Mouse (Mus musculus): ENCODE data around the gene Hlx. TPM values are rescaled to one million over a fixed set of nuclear protein-coding genes. Genes with fewer than 3 reads are reported as not detected.
A peak's percentile ranks its signal among the peaks of the same experiment; 100 is the strongest.

The Hlx gene
- polyA plus RNA-seq, 1 experiment from 2014 or later: 12.7 TPM

DNA sequence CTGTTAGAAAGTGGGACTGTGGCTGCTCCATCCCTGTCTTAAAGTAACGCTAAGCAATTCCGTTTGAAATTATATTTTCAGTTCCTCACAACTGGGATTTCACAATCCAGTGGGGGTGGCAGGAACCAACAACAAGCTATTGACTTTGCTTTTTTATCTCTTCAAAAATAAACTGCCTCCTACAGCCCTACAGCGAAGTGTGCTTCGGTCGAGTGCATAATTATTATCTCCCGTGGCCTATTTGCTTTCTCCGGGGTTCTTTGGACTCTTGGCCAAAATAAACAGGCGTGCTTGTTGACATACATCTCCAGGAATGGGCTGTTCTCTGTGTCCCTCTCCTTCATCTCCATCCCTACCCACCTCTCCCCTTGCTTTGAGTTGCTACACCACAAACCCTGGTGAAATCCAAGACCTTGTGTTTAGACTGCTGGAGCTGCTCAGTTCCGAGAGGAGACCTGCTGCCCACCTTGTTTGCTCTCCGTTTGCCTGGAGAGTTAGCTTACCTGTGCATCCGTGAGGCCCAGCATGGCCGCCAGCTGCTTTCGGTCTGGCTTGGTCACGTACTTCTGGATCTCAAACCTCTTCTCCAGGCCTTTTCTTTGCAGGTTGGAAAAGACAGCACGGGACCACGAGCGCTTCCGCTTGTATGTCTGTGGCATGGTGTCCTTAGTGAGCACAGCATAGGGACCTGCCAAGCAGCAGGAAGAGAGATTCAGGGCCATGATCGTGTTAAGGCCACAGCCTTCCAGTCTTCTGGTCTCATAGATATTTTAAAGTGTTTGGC is 2.9 kb downstream of the Hlx start:
- Histone ChIP-seq H3K9me3 (replicated peaks; ENCODE audit: low read length) (no peaks in the 10 kb centered on the region), H3K4me1 (replicated peaks; ENCODE audit: insufficient read depth, low read length) (peaks cover 20% of the 10 kb centered on the region; the same call in 1 of the 2 replicates), H3K4me2 (ENCODE audit: low read length) (peak overlapping the region; percentile 80), H3K27me3 (ENCODE audit: insufficient read depth, low read length) (peaks cover 77% of the 10 kb centered on the region), H3K27ac (no peak overlapping the region), H3K9ac (ENCODE audit: low read depth, low read length) (no peak overlapping the region), H3K4me3 (replicated peaks; ENCODE audit: low read depth, low read length) (peak overlapping the region; percentile 62), H3K36me3 (ENCODE audit: insufficient read depth, low read length) (no peaks in the 10 kb centered on the region)
- ATAC-seq (replicated peaks; ENCODE audit: low FRiP score, low read depth) (no peak), DNase-seq (ENCODE audit: low spot score) (no peak)
- TF ChIP-seq CTCF (IDR thresholded peaks at IDR 0.05; ENCODE audit: low read depth): no peak
- 9% methylated on average over 19 of the region's 19 CpGs for WGBS

DNA sequence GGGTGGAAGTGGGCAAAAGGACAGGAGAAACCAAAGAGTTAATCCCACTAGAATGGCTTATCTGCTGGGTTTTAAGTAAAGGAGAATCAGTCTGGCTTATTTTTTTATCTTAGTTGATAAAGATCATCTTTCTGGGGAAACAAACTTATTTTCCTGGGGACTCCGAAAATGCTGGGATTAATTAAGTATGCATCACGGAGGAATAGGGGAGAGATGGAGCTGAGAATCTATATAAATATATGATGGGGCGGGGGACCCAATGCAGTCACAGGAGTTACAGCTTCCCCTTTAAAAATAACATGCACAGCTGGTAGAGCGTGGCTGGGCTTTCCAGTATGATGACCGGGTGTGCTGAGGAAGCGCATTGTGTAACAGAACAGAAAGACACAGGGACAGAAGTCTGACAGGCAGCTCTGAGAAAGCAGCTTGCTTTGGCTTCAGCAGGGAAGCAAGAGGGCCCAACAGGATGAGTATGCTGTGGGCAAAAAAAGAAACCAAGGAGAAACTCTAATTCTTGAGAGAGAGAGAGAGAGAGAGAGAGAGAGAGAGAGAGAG is 3.8 kb downstream of the Hlx start:
- H3K27me3 ChIP-seq (ENCODE audit: insufficient read depth, low read length): peaks cover 78% of the 10 kb centered on the region
- H3K9ac ChIP-seq (ENCODE audit: low read depth, low read length): no peak overlapping the region
- DNase-seq (ENCODE audit: low spot score): no peak
- ATAC-seq (replicated peaks; ENCODE audit: low FRiP score, low read depth): no peak
- no peak for TF ChIP-seq CTCF (IDR thresholded peaks at IDR 0.05; ENCODE audit: low read depth)
- H3K4me2 ChIP-seq (ENCODE audit: low read length): peak overlapping the region; percentile 80
- H3K27ac ChIP-seq: no peak overlapping the region
- peaks cover 20% of the 10 kb centered on the region; the same call in 1 of the 2 replicates for H3K4me1 ChIP-seq (replicated peaks; ENCODE audit: insufficient read depth, low read length)
- peak overlapping the region; percentile 62; the same call in 1 of the 2 replicates for H3K4me3 ChIP-seq (replicated peaks; ENCODE audit: low read depth, low read length)
- no peaks in the 10 kb centered on the region for H3K36me3 ChIP-seq (ENCODE audit: insufficient read depth, low read length)
- H3K9me3 ChIP-seq (replicated peaks; ENCODE audit: low read length): no peaks in the 10 kb centered on the region
- WGBS: 7% methylated on average over 6 of the region's 6 CpGs

DNA sequence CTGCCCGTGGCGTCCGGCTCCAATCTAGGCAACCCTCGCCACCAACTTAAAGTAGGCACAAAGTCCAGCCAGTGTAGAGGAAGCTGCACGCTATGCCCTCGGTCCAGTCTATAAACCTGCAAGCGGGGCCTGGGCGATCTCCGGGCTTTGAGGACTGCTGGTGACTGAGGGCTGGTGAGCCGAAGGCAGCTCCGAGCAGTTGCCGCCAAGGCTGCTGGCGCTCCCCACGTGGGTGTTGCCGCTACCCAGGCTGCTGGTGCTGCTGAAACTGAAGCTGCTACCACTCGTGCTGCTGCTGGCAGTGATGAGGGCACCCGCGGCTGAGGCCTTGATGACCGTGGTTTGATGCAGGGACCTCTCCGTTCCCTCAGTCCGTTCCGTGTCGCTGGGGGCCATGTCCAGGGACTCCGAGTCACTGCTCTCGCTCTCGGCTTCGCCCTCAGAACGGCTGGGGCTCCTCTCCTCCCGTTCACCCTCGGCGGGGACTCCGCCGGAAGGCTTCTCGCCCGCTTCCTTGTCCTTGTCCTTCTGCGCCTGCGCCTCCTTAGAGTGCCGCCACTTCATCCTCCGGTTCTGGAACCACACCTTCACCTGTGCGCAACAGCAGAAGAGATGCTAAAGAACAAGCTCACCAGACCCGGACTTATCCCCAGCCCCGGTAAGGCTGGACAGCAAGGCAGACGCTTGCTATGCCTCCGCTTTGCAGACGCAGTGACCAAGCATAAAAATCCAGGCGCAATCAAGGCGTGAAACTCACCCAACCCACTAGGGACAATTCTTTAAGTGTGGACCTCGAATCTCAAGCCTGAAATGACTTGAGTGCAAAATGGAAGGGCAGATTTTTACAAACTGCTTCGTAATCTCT is 4.8 kb downstream of the Hlx start:
- H3K4me3 ChIP-seq (replicated peaks; ENCODE audit: low read depth, low read length): peak overlapping the region; percentile 62
- H3K9ac ChIP-seq (ENCODE audit: low read depth, low read length): no peak overlapping the region
- H3K9me3 ChIP-seq (replicated peaks; ENCODE audit: low read length): no peaks in the 10 kb centered on the region
- no peak for DNase-seq (ENCODE audit: low spot score)
- H3K36me3 ChIP-seq (ENCODE audit: insufficient read depth, low read length): no peaks in the 10 kb centered on the region
- ATAC-seq (replicated peaks; ENCODE audit: low FRiP score, low read depth): no peak
- no peak for TF ChIP-seq CTCF (IDR thresholded peaks at IDR 0.05; ENCODE audit: low read depth)
- peaks cover 16% of the 10 kb centered on the region; the same call in 1 of the 2 replicates for H3K4me1 ChIP-seq (replicated peaks; ENCODE audit: insufficient read depth, low read length)
- 8% methylated on average over 49 of the region's 49 CpGs for WGBS
- H3K4me2 ChIP-seq (ENCODE audit: low read length): peak overlapping the region; percentile 80
- no peak overlapping the region for H3K27ac ChIP-seq
- peaks cover 80% of the 10 kb centered on the region for H3K27me3 ChIP-seq (ENCODE audit: insufficient read depth, low read length)

DNA sequence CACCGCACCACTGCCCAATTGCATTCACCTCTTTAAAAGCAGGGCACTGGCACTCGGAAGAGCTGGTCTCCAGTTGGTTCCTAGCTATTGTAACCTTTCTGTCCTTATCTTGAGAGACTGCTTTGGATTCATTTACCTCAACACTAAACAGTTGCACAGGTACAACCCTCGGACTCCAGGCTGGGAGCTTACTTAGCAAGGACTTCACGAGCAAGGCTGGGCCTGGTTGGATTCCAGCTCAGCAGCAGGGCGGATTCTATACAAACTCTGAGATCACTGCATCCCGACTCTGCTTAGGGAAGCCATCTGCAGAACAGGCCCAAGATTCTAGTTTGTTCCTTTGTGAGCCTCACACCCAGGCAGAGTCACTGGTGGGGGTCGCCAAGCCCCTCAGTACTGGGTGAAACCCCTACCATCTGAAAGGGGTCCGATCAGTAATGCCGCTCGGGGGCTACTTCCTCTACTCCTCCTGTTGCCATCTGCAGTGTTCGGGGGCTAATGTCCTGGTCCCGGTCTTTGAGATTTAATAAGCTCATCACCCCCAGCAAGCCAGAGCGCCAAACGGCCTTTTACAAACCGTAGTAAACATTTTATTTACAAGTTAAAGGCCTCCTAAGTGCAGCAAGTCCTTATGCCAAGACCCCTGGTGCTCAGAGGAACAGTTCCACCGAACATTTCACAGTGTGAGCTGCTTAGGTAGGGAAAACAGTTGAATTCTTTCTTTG is 5.7 kb downstream of the Hlx start:
- H3K27me3 ChIP-seq (ENCODE audit: insufficient read depth, low read length): peaks cover 87% of the 10 kb centered on the region
- H3K27ac ChIP-seq: no peak overlapping the region
- DNase-seq (ENCODE audit: low spot score): no peak
- H3K36me3 ChIP-seq (ENCODE audit: insufficient read depth, low read length): no peaks in the 10 kb centered on the region
- H3K4me1 ChIP-seq (replicated peaks; ENCODE audit: insufficient read depth, low read length): peaks cover 13% of the 10 kb centered on the region; the same call in 1 of the 2 replicates
- 16% methylated on average over 16 of the region's 16 CpGs for WGBS
- no peak for TF ChIP-seq CTCF (IDR thresholded peaks at IDR 0.05; ENCODE audit: low read depth)
- ATAC-seq (replicated peaks; ENCODE audit: low FRiP score, low read depth): no peak
- H3K9me3 ChIP-seq (replicated peaks; ENCODE audit: low read length): no peaks in the 10 kb centered on the region
- no peak overlapping the region for H3K9ac ChIP-seq (ENCODE audit: low read depth, low read length)
- H3K4me2 ChIP-seq (ENCODE audit: low read length): peak overlapping the region; percentile 80; the same call in 1 of the 2 replicates
- H3K4me3 ChIP-seq (replicated peaks; ENCODE audit: low read depth, low read length): no peak overlapping the region

DNA sequence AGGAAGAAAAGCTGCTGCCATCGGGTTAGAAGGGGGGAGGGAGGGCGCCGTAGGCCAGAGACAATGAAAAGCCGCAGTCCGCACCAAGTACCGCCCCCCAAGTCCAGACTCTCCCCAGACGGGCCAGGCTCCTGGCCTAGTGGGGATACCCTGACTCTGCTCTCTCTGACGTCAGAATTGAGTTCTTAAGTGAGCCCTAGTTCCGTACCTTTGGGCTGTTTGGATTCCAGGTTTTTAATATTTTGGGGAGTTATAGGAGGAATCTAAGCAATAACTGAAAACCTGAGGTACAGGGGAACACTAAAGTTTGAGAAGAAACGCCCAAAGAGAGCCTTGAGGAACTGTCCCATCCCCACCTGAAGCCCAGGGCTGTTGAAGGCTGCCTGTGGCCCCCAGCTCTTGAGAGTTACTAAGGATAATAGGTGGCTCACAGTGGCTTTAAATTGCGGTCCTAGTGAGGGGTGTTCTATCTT is 7.1 kb downstream of the Hlx start:
- Histone ChIP-seq H3K36me3 (ENCODE audit: insufficient read depth, low read length) (no peaks in the 10 kb centered on the region), H3K27ac (no peak overlapping the region), H3K27me3 (ENCODE audit: insufficient read depth, low read length) (peaks cover 90% of the 10 kb centered on the region), H3K4me1 (replicated peaks; ENCODE audit: insufficient read depth, low read length) (0 out of 2 replicates have a peak, but pooled peaks cover 10% of the 10 kb centered on the region), H3K9ac (ENCODE audit: low read depth, low read length) (no peak overlapping the region), H3K9me3 (replicated peaks; ENCODE audit: low read length) (no peaks in the 10 kb centered on the region), H3K4me3 (replicated peaks; ENCODE audit: low read depth, low read length) (no peak overlapping the region), H3K4me2 (ENCODE audit: low read length) (no peak overlapping the region)
- ATAC-seq (replicated peaks; ENCODE audit: low FRiP score, low read depth): no peak
- 14% methylated on average over 11 of the region's 11 CpGs for WGBS
- TF ChIP-seq CTCF (IDR thresholded peaks at IDR 0.05; ENCODE audit: low read depth): no peak
- DNase-seq (ENCODE audit: low spot score): no peak

Measured in kidney, postnatal 0 days (tissue).